Mouse (Mus musculus): Measurements from ENCODE around the gene Wrap73. TPM values are rescaled to one million over a fixed set of nuclear protein-coding genes. Genes with fewer than 3 reads are reported as not detected.

The Wrap73 gene
- polyA plus RNA-seq, 1 experiment from 2014 or later: 24.1 TPM

GRCm38 (mm10) chr4:154118782-154119181 is 23.4 kb upstream of the Wrap73 start:
- 62% methylated on average over 9 of the region's 9 CpGs for WGBS
- Histone ChIP-seq H3K4me3 (no peak overlapping the region), H3K9ac (no peak overlapping the region), H3K27ac (ENCODE audit: poor library complexity, severe bottlenecking) (no peak overlapping the region), H3K27me3 (replicated peaks) (peaks cover 43% of the 10 kb centered on the region), H3K4me2 (no peak overlapping the region), H3K4me1 (replicated peaks) (no peaks in the 10 kb centered on the region), H3K36me3 (no peaks in the 10 kb centered on the region), H3K9me3 (replicated peaks) (no peaks in the 10 kb centered on the region)
- ATAC-seq (ENCODE audit: insufficient number of reproducible peaks, low FRiP score): no peak

DNA sequence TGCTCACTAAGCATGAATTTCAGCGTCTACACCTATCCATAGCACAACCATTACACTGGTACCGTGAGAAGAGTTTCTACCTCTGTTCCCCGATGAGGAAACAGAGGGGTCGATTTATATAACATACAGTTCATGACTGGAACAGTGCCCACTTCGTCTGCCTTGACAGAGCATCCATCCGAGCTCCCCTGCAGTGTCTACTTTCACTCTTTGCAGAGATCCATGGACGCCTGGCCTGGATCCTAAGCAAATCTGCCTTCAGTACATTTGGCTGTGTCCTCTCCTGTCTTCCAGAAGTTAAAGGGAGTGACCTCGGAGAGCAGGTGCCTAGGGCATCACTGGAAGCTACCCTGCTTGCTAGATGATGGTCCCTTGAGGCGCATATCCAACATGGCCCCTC is 23.0 kb upstream of the Wrap73 start:
- H3K36me3 ChIP-seq: no peaks in the 10 kb centered on the region
- no peak overlapping the region for H3K4me3 ChIP-seq
- no peak overlapping the region for H3K27ac ChIP-seq (ENCODE audit: poor library complexity, severe bottlenecking)
- no peak overlapping the region for H3K9ac ChIP-seq
- H3K27me3 ChIP-seq (replicated peaks): peaks cover 47% of the 10 kb centered on the region
- no peaks in the 10 kb centered on the region for H3K4me1 ChIP-seq (replicated peaks)
- WGBS: 73% methylated on average over 9 of the region's 9 CpGs
- ATAC-seq (ENCODE audit: insufficient number of reproducible peaks, low FRiP score): no peak
- no peaks in the 10 kb centered on the region for H3K9me3 ChIP-seq (replicated peaks)
- H3K4me2 ChIP-seq: no peak overlapping the region

DNA sequence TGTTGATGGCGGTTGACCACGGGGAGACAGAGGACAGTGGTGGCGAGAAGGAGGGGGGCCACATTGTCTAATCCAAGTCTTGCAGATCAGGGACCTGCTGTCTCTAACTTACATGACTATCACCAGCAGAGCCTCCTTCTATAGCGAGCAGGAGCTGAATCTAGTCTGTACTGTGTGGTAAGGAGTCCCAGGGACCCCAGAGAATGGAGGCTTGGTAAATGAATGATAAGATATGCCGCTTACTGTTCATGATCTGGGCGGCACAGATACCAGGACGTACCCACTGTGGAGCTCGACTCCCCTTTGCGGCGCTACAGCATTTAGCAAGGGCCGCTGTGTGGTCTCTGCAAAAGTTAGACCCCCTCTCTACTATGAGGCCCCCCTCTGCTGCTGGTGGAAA is 20.4 kb upstream of the Wrap73 start:
- H3K4me2 ChIP-seq: no peak overlapping the region
- WGBS: 59% methylated on average over 11 of the region's 11 CpGs
- peaks cover 64% of the 10 kb centered on the region for H3K27me3 ChIP-seq (replicated peaks)

DNA sequence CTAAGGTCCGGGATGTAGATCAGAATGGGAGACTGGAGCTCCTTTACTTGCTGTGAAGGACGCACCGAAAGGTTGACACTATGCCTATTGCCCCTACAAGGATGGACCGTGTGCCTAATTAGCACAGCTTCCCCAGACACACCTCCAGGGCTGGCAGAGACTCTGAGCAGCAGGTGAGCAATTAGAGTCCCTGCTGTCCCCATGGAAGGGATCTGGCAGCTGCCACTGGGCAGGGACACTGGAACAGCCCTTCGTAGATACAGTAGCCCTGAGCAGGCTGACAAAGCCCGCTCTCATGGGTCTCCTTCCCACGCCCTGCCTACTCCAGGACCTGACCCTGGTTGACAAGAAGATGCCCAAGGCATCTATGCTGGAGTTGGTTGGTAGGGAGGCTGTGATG is 19.8 kb upstream of the Wrap73 start:
- no peaks in the 10 kb centered on the region for H3K36me3 ChIP-seq
- H3K4me2 ChIP-seq: no peak overlapping the region
- peaks cover 69% of the 10 kb centered on the region for H3K27me3 ChIP-seq (replicated peaks)
- no peak overlapping the region for H3K9ac ChIP-seq
- H3K4me3 ChIP-seq: no peak overlapping the region
- WGBS: 72% methylated on average over 7 of the region's 7 CpGs
- no peak for ATAC-seq (ENCODE audit: insufficient number of reproducible peaks, low FRiP score)
- no peaks in the 10 kb centered on the region for H3K9me3 ChIP-seq (replicated peaks)
- H3K27ac ChIP-seq (ENCODE audit: poor library complexity, severe bottlenecking): no peak overlapping the region
- H3K4me1 ChIP-seq (replicated peaks): no peaks in the 10 kb centered on the region

More for the DNA sequence above, 20.4 kb upstream of the Wrap73 start:
- H3K4me1 ChIP-seq (replicated peaks): no peaks in the 10 kb centered on the region
- H3K36me3 ChIP-seq: no peaks in the 10 kb centered on the region
- H3K4me3 ChIP-seq: no peak overlapping the region
- no peak overlapping the region for H3K9ac ChIP-seq
- no peak; the same call in 1 of the 2 replicates for ATAC-seq (ENCODE audit: insufficient number of reproducible peaks, low FRiP score)
- H3K27ac ChIP-seq (ENCODE audit: poor library complexity, severe bottlenecking): no peak overlapping the region
- no peaks in the 10 kb centered on the region for H3K9me3 ChIP-seq (replicated peaks)

- no peak for ATAC-seq (ENCODE audit: insufficient number of reproducible peaks, low FRiP score)
- H3K27ac ChIP-seq (ENCODE audit: poor library complexity, severe bottlenecking): no peak overlapping the region
- no peaks in the 10 kb centered on the region for H3K9me3 ChIP-seq (replicated peaks)
- H3K4me1 ChIP-seq (replicated peaks): no peaks in the 10 kb centered on the region
- WGBS: 78% methylated on average over 6 of the region's 6 CpGs
- no peak overlapping the region for H3K4me2 ChIP-seq
- no peaks in the 10 kb centered on the region for H3K36me3 ChIP-seq
- H3K9ac ChIP-seq: no peak overlapping the region
- no peak overlapping the region for H3K4me3 ChIP-seq
- peaks cover 63% of the 10 kb centered on the region for H3K27me3 ChIP-seq (replicated peaks)
Observed at GRCm38 (mm10) chr4:154123553-154123952, 18.6 kb upstream of the Wrap73 start.

DNA sequence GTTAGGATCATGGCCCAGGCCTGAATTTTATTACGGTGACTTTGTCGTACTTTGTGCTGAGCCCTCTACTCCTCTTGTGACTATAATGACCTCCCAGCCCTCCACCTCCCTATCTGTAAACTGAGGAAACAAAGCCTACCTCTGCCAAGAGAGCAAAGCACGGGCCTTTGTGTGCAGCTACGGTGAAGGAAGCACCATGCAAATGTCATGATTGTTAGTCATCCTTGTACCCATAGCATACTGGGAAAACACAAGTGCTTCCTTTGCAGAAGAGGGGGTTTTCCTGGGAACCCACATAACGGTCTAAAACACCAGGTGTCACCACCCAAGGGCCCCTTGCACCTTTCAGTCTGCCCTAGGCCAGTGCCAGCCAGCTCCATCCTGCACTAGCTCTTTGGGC is 17.0 kb upstream of the Wrap73 start:
- H3K4me2 ChIP-seq: no peak overlapping the region
- no peaks in the 10 kb centered on the region for H3K4me1 ChIP-seq (replicated peaks)
- no peak overlapping the region for H3K4me3 ChIP-seq
- no peak for ATAC-seq (ENCODE audit: insufficient number of reproducible peaks, low FRiP score)
- H3K27ac ChIP-seq (ENCODE audit: poor library complexity, severe bottlenecking): no peak overlapping the region
- H3K9ac ChIP-seq: no peak overlapping the region
- no peaks in the 10 kb centered on the region for H3K36me3 ChIP-seq
- H3K27me3 ChIP-seq (replicated peaks): peaks cover 67% of the 10 kb centered on the region
- 72% methylated on average over 5 of the region's 5 CpGs for WGBS
- H3K9me3 ChIP-seq (replicated peaks): no peaks in the 10 kb centered on the region

DNA sequence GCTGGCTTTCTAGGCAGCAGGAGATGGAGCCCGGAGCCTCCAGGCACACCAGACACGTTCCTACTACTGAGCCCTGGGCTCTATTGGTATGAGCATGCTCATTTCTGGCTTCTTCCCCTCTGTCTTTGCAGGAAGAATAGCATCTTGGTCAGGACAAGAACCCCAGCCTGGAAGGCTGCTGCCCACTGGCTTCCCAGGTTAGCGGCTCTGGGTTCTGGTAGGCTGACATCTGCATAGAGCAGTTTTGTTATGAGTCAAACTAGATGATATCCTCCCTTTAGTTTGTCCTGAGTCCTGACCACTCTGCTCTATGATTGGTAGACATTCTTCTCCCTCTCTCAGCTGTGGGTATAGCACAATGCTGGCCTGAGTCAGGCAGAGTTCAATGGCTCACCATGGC is 14.9 kb upstream of the Wrap73 start:
- no peak overlapping the region for H3K4me3 ChIP-seq
- ATAC-seq (ENCODE audit: insufficient number of reproducible peaks, low FRiP score): no peak
- H3K27me3 ChIP-seq (replicated peaks): peaks cover 62% of the 10 kb centered on the region
- H3K36me3 ChIP-seq: no peaks in the 10 kb centered on the region
- WGBS: 69% methylated on average over 3 of the region's 3 CpGs
- no peak overlapping the region for H3K9ac ChIP-seq
- H3K9me3 ChIP-seq (replicated peaks): no peaks in the 10 kb centered on the region
- H3K4me2 ChIP-seq: no peak overlapping the region
- no peak overlapping the region for H3K27ac ChIP-seq (ENCODE audit: poor library complexity, severe bottlenecking)
- H3K4me1 ChIP-seq (replicated peaks): no peaks in the 10 kb centered on the region

DNA sequence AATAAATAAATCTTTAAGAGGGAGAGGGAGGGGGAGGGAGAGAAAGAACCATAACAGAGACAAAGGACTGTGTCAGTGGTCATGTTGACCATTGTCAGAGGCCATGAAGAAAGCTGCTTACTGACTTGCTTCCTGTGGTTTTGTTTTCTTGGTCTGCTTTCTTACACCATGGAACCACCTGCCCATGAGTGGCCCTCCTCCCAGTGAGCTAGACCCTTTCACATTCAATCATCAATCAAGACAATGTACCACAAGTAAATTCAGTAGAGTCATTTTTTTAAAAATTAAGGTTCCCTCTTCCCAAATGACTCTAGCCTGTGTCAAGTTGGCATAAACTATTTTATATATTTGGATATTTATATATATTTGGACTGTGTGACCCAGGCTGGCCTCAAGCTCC is 12.2 kb upstream of the Wrap73 start:
- Histone ChIP-seq H3K9me3 (replicated peaks) (no peaks in the 10 kb centered on the region), H3K27me3 (replicated peaks) (peaks cover 58% of the 10 kb centered on the region), H3K4me1 (replicated peaks) (no peaks in the 10 kb centered on the region), H3K4me2 (no peak overlapping the region), H3K4me3 (no peak overlapping the region), H3K27ac (ENCODE audit: poor library complexity, severe bottlenecking) (no peak overlapping the region), H3K9ac (no peak overlapping the region), H3K36me3 (no peaks in the 10 kb centered on the region)
- ATAC-seq (ENCODE audit: insufficient number of reproducible peaks, low FRiP score): no peak

DNA sequence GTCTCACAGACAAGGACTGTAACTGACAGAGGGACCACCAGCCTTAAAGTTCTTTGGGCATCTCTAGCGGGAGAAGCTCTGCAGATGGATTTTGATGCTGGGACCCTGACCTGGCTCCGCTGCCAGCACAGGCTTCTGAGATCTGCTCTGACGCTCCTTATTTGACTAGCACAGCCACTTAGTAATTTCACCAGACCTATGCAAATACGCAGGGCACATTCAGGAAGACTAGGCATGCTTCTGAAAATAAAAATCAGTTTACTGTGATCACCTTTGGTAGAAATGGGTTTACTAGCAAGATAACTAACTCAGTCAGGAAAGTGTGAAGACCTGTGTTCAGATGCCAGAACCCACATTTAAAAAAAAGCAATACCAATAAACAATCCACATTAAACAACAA is 10.3 kb upstream of the Wrap73 start:
- H3K27me3 ChIP-seq (replicated peaks): peaks cover 65% of the 10 kb centered on the region

DNA sequence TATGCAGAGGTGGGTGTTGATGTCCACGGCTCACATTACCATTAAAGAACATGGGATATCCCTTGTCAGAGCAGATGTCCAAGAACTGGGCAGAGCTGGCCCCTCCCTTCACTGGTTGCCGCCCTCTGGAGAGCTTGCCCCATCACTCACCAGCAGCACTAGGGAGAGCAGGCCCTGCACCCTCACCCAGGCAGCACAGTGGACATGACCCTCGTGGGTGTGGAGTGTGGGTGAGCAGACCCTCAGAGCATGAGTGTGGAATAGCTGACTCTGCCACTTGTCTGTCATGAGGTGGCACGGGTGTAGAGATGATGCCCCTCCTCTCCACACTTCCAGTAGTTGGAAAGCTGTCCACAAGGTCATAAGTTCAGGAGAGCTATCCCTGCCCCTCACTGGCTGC is 7.4 kb upstream of the Wrap73 start:
- Histone ChIP-seq H3K4me1 (replicated peaks) (peaks cover 4% of the 10 kb centered on the region), H3K27me3 (replicated peaks) (peaks cover 77% of the 10 kb centered on the region), H3K9me3 (replicated peaks) (no peaks in the 10 kb centered on the region), H3K9ac (no peak overlapping the region), H3K27ac (ENCODE audit: poor library complexity, severe bottlenecking) (no peak overlapping the region), H3K4me2 (no peak overlapping the region), H3K4me3 (no peak overlapping the region), H3K36me3 (no peaks in the 10 kb centered on the region)
- WGBS: 55% methylated on average over 4 of the region's 4 CpGs
- 0 out of 2 replicates have a peak, but pooled peaks have one; percentile 18 for ATAC-seq (ENCODE audit: insufficient number of reproducible peaks, low FRiP score)

More for the DNA sequence above, 10.3 kb upstream of the Wrap73 start:
- H3K4me1 ChIP-seq (replicated peaks): no peaks in the 10 kb centered on the region
- no peak overlapping the region for H3K9ac ChIP-seq
- no peak overlapping the region for H3K4me2 ChIP-seq
- no peaks in the 10 kb centered on the region for H3K9me3 ChIP-seq (replicated peaks)
- ATAC-seq (ENCODE audit: insufficient number of reproducible peaks, low FRiP score): no peak
- H3K36me3 ChIP-seq: no peaks in the 10 kb centered on the region
- no peak overlapping the region for H3K4me3 ChIP-seq
- no peak overlapping the region for H3K27ac ChIP-seq (ENCODE audit: poor library complexity, severe bottlenecking)
- 72% methylated on average over 4 of the region's 4 CpGs for WGBS

- H3K27ac ChIP-seq (ENCODE audit: poor library complexity, severe bottlenecking): no peak overlapping the region
- H3K4me1 ChIP-seq (replicated peaks): peaks cover 22% of the 10 kb centered on the region
- no peaks in the 10 kb centered on the region for H3K9me3 ChIP-seq (replicated peaks)
- no peak for ATAC-seq (ENCODE audit: insufficient number of reproducible peaks, low FRiP score)
- no peak overlapping the region for H3K4me2 ChIP-seq
- peaks cover 90% of the 10 kb centered on the region for H3K27me3 ChIP-seq (replicated peaks)
- 59% methylated on average over 5 of the region's 5 CpGs for WGBS
- H3K4me3 ChIP-seq: no peak overlapping the region
- no peaks in the 10 kb centered on the region for H3K36me3 ChIP-seq
- H3K9ac ChIP-seq: no peak overlapping the region
Observed at GRCm38 (mm10) chr4:154137139-154137538, 5.0 kb upstream of the Wrap73 start.

DNA sequence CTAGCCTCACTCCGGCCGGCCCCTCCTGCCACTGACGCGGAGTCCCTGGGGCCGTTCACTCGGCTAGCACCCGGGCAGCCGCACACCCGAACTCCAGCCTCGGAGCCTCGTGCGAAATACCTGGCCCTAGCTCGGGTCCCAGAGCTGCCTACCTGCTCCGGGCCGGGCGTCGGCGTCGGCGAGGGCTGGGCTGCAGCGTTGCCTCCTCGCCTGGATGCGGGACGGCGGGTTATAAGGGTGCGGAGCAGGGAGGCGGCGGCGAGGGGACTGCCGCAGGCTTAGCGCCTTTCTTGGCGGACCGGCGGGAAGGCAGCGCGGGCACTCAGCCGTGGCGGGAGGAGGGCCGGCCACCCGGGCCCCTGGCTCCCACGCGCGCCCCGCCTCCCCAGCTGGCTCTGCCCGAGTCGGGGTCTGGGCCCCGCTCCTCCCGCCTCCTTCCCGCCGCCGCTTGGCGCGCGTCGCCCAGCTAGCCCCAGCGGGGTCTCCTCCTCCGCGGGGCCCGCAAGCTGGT is 2.4 kb upstream of the Wrap73 start:
- peak overlapping the region; percentile 79 for H3K4me2 ChIP-seq

More for the DNA sequence above, 2.4 kb upstream of the Wrap73 start:
- Histone ChIP-seq H3K4me3 (peak overlapping the region; percentile 49), H3K27ac (ENCODE audit: poor library complexity, severe bottlenecking) (no peak overlapping the region), H3K36me3 (no peaks in the 10 kb centered on the region), H3K27me3 (replicated peaks) (peaks cover 70% of the 10 kb centered on the region), H3K4me1 (replicated peaks) (peaks cover 32% of the 10 kb centered on the region), H3K9ac (peak overlapping the region; percentile 38), H3K9me3 (replicated peaks) (no peaks in the 10 kb centered on the region)
- ATAC-seq (ENCODE audit: insufficient number of reproducible peaks, low FRiP score): peak; percentile 2; the same call in 1 of the 2 replicates
- under 1% methylated on average over 51 of the region's 59 CpGs for WGBS
